Mouse (Mus musculus) liver, adult 2 months (tissue): ENCODE results near the gene Ppp1r3c. TPM values are rescaled to one million over a fixed set of nuclear protein-coding genes. Genes with fewer than 3 reads are reported as not detected.

ENCODE experiments used
- DNase-seq: peaks from one replicate; pipeline ENCODE4 v3.0.0-alpha.2; 2011; ENCODE audit warnings: low read depth, low spot score; ENCODE audit errors: extremely low read depth
- H3K27ac ChIP-seq: fragments of 200-500 bp; replicated peaks from 2 replicates; pipeline ENCODE4 v1.5.1; 2012; ENCODE audit warnings: low read depth, mild to moderate bottlenecking, control low read depth, inconsistent platforms, low read length; ENCODE audit not compliant: insufficient read depth
- H3K27me3 ChIP-seq: fragments of 200-500 bp; 2 replicates; pipeline ENCODE4 v1.6.1; 2012; ENCODE audit warnings: mild to moderate bottlenecking, moderate library complexity, low read length, inconsistent platforms; ENCODE audit not compliant: control insufficient read depth, insufficient read depth
- H3K36me3 ChIP-seq: fragments of 200-500 bp; 2 replicates; pipeline ENCODE4 v1.6.1; 2012; ENCODE audit warnings: low read length, inconsistent platforms; ENCODE audit not compliant: control insufficient read depth, insufficient read depth
- H3K4me1 ChIP-seq: fragments of 200-500 bp; 2 replicates; pipeline ENCODE4 v1.6.1; 2011; ENCODE audit warnings: low read length; ENCODE audit not compliant: control insufficient read depth, insufficient read depth
- H3K4me3 ChIP-seq: fragments of 200-500 bp; 2 replicates; pipeline ENCODE4 v1.5.1; 2011; ENCODE audit warnings: low read depth, mild to moderate bottlenecking, control low read depth, low read length, moderate library complexity; ENCODE audit not compliant: insufficient read depth
- H3K79me2 ChIP-seq: fragments of 200-500 bp; 2 replicates; pipeline ENCODE4 v1.6.1; 2012; ENCODE audit warnings: inconsistent platforms, mild to moderate bottlenecking, low read length, moderate library complexity; ENCODE audit not compliant: control insufficient read depth, insufficient read depth
- H3K9ac ChIP-seq: fragments of 200-500 bp; 2 replicates; pipeline ENCODE4 v1.6.1; 2012; ENCODE audit warnings: low read depth, mild to moderate bottlenecking, control low read depth, inconsistent platforms, low read length
- CTCF ChIP-seq: fragments of 200-500 bp; IDR thresholded peaks from 2 replicates; pipeline ENCODE4 v1.5.1; 2011; ENCODE audit warnings: low read depth, low read length, control low read depth
- POLR2A ChIP-seq: fragments of 200-500 bp; IDR thresholded peaks from 2 replicates; pipeline ENCODE4 v1.6.1; 2011; ENCODE audit warnings: low read length, control low read depth; ENCODE audit not compliant: insufficient read depth; ENCODE audit errors: extremely low read depth
- WGBS: fragments of 180-500 bp; shearing (Covaris S2); methylation state at CpG from one replicate; pipeline ENCODE4 v1.1.7; 2018; 5-methylcytosine and 5-hydroxymethylcytosine counted together
- polyA plus RNA-seq: library from polyadenylated mRNA; depleted of rRNA; stranded (reverse); fragments of >200 nt; gene quantifications from 2 replicates; pipeline ENCODE4 v1.2.3, GENCODE M21; 2012
- total RNA-seq: library from RNA; depleted of rRNA; stranded (reverse); fragments of >200 nt; gene quantifications from 2 replicates; pipeline ENCODE4 v1.2.3, GENCODE M21; 2014

The Ppp1r3c gene
- total and polyA plus RNA-seq, 2 experiments: 23.3 to 39.9 TPM

DNA sequence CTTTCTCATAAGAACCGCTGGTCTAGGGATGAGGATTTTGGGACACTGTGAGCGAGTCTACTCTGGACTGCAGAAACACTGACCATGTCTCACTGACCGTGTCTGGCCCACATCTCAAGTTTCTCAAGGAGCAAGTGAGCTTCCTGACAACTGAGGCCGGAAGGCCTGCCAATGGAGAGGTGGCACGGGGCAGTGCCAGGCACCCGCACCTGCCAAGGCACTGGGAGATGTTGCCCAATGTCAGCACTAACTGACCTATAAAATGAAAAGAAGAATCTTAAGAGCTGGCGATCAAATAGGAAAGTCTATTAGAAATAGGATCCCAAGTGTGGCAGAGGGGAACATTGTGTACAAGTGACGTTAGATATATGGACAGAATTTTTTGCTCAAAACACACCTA, 39.1 kb upstream of the Ppp1r3c start:
- Histone ChIP-seq H3K4me1 (peaks cover 8% of the 10 kb centered on the region), H3K27ac (no peak overlapping the region), H3K36me3 (no peaks in the 10 kb centered on the region), H3K4me3 (no peak overlapping the region), H3K9ac (no peak overlapping the region), H3K79me2 (no peaks in the 10 kb centered on the region), H3K27me3 (no peaks in the 10 kb centered on the region)
- peak; percentile 71 for DNase-seq
- 49% methylated on average over 8 of the region's 8 CpGs for WGBS
- TF ChIP-seq CTCF (no peak), POLR2A (no peak)

DNA sequence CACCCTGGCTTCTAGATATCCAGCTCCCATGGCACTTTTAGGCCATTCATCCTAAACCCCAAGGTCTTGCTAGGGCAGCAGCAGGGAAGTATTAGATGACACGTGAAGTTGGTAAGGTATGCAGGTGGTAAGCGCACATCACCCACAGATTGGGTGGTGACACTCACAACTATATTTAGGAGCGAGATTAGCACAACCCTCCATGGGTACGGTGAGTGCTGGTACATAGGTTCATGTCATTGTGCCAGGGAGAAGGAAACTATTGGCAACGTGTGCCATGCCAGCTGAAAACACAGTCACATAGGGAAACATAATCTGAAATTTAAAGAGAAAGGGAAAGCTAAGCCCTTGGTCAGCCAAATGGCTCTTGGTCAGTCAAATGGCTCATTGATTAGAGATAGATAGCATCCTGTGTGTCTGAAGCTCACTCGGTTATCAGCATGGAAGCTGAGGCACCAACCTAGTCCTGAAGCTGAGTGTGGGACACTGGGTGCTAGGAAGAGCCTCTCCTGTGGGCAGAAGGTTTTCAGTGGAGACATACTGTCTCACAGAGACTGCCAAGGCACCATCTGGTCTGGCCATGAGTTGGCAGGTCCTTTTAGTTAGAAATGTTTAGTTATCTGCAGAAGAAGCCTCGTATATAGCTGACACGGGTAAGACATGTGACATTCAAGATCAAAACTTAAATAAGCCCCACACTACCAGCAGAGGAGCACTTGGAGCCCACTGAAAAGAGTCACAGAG, 37.4 kb upstream of the Ppp1r3c start:
- TF ChIP-seq POLR2A: no peak
- TF ChIP-seq CTCF: no peak
- no peaks in the 10 kb centered on the region for H3K79me2 ChIP-seq
- H3K27me3 ChIP-seq: no peaks in the 10 kb centered on the region
- peaks cover 3% of the 10 kb centered on the region; the same call in 1 of the 2 replicates for H3K4me1 ChIP-seq
- no peak overlapping the region for H3K27ac ChIP-seq
- H3K36me3 ChIP-seq: no peaks in the 10 kb centered on the region
- 93% methylated on average over 8 of the region's 8 CpGs for WGBS
- no peak for DNase-seq
- H3K9ac ChIP-seq: no peak overlapping the region
- H3K4me3 ChIP-seq: no peak overlapping the region

DNA sequence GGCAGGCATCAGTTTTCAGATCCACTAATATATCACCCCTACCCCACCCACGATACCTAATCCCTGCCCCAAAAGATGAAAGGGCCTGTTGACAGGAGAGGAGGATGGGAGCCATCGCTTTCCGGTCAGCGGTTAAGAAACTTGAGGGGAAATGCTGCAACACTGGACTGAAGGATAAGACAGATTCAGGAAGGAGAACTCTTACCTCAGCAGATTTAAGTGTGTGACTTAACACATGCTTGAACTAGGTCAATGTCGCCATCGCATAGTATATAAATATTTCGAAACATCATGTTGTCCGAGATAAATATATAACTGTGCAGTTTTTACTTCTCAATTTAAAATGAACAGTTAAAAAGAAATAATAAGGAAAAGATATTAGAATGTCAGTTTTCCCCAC, 31.6 kb upstream of the Ppp1r3c start:
- Histone ChIP-seq H3K4me1 (peaks cover 6% of the 10 kb centered on the region; the same call in 1 of the 2 replicates), H3K36me3 (no peaks in the 10 kb centered on the region), H3K4me3 (no peak overlapping the region), H3K27me3 (no peaks in the 10 kb centered on the region), H3K9ac (no peak overlapping the region), H3K79me2 (no peaks in the 10 kb centered on the region), H3K27ac (no peak overlapping the region)
- DNase-seq: peak; percentile 32
- WGBS: 54% methylated on average over 8 of the region's 8 CpGs
- TF ChIP-seq CTCF: no peak
- no peak for TF ChIP-seq POLR2A

DNA sequence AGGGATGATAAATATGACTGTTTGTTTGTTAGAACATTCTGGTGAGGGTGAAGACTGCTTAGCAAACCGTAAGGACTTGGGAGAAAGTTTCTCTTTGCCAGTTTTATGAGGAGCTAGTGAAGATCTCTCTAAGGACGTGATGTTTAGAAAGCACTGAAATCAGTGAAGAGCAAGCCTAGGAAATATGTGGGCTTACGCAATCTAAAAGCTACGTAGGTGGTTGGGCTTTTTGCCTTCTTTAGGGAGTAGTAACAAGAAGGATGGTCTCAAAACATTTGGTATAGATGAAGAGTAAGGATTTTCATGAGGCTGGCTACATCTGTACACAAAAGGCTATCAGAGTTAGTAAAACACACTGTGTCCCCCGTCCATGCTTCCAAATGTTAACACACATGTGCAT, 28.0 kb upstream of the Ppp1r3c start:
- no peak for TF ChIP-seq CTCF
- TF ChIP-seq POLR2A: no peak
- 70% methylated on average over 5 of the region's 5 CpGs for WGBS
- H3K36me3 ChIP-seq: no peaks in the 10 kb centered on the region
- no peak overlapping the region for H3K4me3 ChIP-seq
- no peak for DNase-seq
- no peaks in the 10 kb centered on the region for H3K27me3 ChIP-seq
- H3K4me1 ChIP-seq: peaks cover 6% of the 10 kb centered on the region; the same call in 1 of the 2 replicates
- H3K9ac ChIP-seq: no peak overlapping the region
- no peak overlapping the region for H3K27ac ChIP-seq
- no peaks in the 10 kb centered on the region for H3K79me2 ChIP-seq

DNA sequence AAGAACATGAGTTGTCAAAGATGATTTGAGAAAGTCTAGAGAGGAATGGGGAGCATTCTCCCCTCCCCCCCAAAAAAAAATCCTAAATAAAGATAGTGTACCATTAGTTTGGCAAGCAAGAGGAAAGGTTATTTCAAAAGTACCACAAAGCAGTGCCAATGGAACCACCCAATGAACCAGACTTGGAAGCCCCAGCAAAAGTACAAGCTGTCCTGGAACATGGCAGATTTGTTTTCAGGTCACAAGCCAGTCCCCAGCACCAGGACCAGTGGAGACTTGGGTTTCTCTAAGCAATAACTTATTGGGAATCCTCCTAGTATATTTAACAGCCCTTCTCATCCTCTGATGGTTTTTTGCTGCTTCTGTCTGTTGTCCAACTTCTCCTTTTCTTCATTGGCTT, 12.5 kb upstream of the Ppp1r3c start:
- Histone ChIP-seq H3K4me1 (peaks cover 4% of the 10 kb centered on the region), H3K4me3 (no peak overlapping the region), H3K9ac (no peak overlapping the region), H3K36me3 (no peaks in the 10 kb centered on the region), H3K27me3 (no peaks in the 10 kb centered on the region), H3K27ac (no peak overlapping the region), H3K79me2 (no peaks in the 10 kb centered on the region)
- DNase-seq: peak; percentile 65
- TF ChIP-seq CTCF: no peak
- no peak for TF ChIP-seq POLR2A

DNA sequence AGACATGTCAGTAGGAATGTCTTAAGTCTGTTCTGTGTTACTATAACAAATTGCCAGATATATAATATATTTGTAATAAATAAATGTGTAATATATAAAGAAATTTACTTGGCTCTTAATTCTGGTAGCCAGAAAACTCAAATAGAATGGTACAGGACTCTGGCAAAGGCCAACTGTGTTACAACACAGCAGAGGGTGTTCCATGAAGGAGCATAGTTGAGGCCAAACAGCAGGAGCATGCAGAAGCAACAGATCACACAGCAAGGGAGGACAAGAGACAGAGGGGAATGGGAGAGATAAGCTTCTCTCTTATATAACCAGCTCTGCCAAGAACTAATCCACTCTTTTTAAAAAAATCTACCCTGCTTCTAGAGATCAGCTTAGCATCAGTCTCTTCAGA, 5.9 kb upstream of the Ppp1r3c start:
- H3K79me2 ChIP-seq: no peaks in the 10 kb centered on the region
- H3K4me1 ChIP-seq: no peaks in the 10 kb centered on the region
- peak; percentile 76 for DNase-seq
- TF ChIP-seq CTCF (no peak), POLR2A (no peak)
- no peak overlapping the region for H3K4me3 ChIP-seq
- no peak overlapping the region for H3K27ac ChIP-seq
- no peaks in the 10 kb centered on the region for H3K27me3 ChIP-seq
- H3K36me3 ChIP-seq: no peaks in the 10 kb centered on the region
- no peak overlapping the region for H3K9ac ChIP-seq
